10 mouse cellular contexts compared by ENCODE assay signal in the genomic region with DNA sequence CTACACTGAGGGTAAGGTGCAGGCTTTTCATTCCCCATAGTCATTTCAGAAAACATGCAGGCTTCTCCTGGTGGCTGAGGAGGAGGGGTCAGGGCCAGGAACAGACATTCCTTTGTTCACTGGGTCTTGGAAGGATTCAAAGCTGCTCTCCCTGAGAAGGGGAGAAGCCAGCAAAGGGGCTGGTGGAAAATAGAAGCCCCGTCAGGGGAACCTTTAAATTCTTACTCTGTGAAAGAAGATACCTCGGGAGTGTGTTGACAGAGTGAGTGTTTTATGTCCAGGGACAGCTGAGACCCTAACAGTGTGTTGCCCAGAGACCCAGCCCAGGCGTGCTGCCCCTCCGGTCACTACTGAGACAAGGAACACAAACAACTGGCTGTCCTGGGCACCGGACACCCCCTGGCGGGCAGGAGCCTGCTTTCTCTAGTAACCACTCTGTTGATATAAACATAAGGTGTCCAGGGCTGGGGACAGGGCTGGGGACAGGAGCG. TPM values are rescaled to one million over a fixed set of nuclear protein-coding genes. Genes with fewer than 3 reads are reported as not detected.
DNase-seq lines count a peak whose midpoint lies in the region; ATAC-seq lines count a peak whose summit lies in the region.
"Had no signal": no experiment of that assay in that cellular context is flagged by ENCODE, and none has a peak within 500 bp of the region (broad histone marks: within the 10 kb centered on the region; RNA-seq: fewer than 3 reads in every experiment).

No protein-coding gene starts in this region.

- no peaks in the 10 kb centered on the region for H3K27me3 ChIP-seq in forebrain, embryonic 13.5 days
- no peaks in the 10 kb centered on the region for H3K27me3 ChIP-seq in hindbrain, embryonic 13.5 days

- peak overlapping the region; percentile 2; the same call in 1 of the 2 replicates for H3K27ac ChIP-seq in forebrain, embryonic 13.5 days
- H3K27ac ChIP-seq in hindbrain, embryonic 13.5 days, result peak overlapping the region; percentile 60

- no peaks in the 10 kb centered on the region for H3K36me3 ChIP-seq in forebrain, embryonic 13.5 days (ENCODE audit: poor library complexity, severe bottlenecking)
- no peaks in the 10 kb centered on the region for H3K36me3 ChIP-seq in hindbrain, embryonic 13.5 days

- ATAC-seq in forebrain, embryonic 13.5 days, result no peak
- 0 out of 2 replicates have a peak, but pooled peaks have one; percentile 36 for ATAC-seq in hindbrain, embryonic 13.5 days (ENCODE audit: low FRiP score)

- no peak overlapping the region for H3K9ac ChIP-seq in forebrain, embryonic 13.5 days
- no peak overlapping the region for H3K9ac ChIP-seq in hindbrain, embryonic 13.5 days

- peaks cover 16% of the 10 kb centered on the region for H3K4me1 ChIP-seq in forebrain, embryonic 13.5 days
- H3K4me1 ChIP-seq in hindbrain, embryonic 13.5 days (replicated peaks), result peaks cover 30% of the 10 kb centered on the region

- no peaks in the 10 kb centered on the region for H3K9me3 ChIP-seq in forebrain, embryonic 13.5 days (replicated peaks)
- no peaks in the 10 kb centered on the region for H3K9me3 ChIP-seq in hindbrain, embryonic 13.5 days

- H3K4me2 ChIP-seq in forebrain, embryonic 13.5 days, result no peak overlapping the region
- H3K4me2 ChIP-seq in hindbrain, embryonic 13.5 days, result no peak overlapping the region

- no peak overlapping the region for H3K4me3 ChIP-seq in forebrain, embryonic 13.5 days
- no peak overlapping the region for H3K4me3 ChIP-seq in hindbrain, embryonic 13.5 days

- 27% methylated on average over 7 of the region's 7 CpGs for WGBS in forebrain, embryonic 13.5 days
- 44% methylated on average over 7 of the region's 7 CpGs for WGBS in hindbrain, embryonic 13.5 days

- DNase-seq in heart, adult 18-20 months, result peak; percentile 41 to 61
- no peak for DNase-seq in heart, adult 8-10 months (ENCODE audit: low spot score)
- peak; percentile 51 for DNase-seq in neural tube, embryonic 10.5 days (ENCODE audit: extremely low spot score, low spot score)
- DNase-seq in cerebellum, postnatal 4 days (ENCODE audit: low spot score in 2 of 2), result no peak
- no peak for DNase-seq in spleen, postnatal 36 days (ENCODE audit: low spot score in 2 of 2)
- no peak for DNase-seq in cerebellum, postnatal 14 days
- DNase-seq: liver had no signal

RNA-seq across cellular contexts. Expression of a gene that starts 4.7 kb away (rescaled TPM):
- 100 to 1,000 TPM; 211 to 226 TPM for total RNA-seq in heart, adult 18-20 months (2021)
- total RNA-seq in heart, adult 8-10 months (2022), result 100 to 1,000 TPM; 239 to 263 (median 259) TPM
- 0.72 and 0.81 TPM in 2 replicates for polyA plus RNA-seq in forebrain, embryonic 13.5 days (2015; fragmentation: Nextera tagmentation; extraction: Ambion mirVana)
- polyA plus RNA-seq in hindbrain, embryonic 13.5 days (2015; fragmentation: Nextera tagmentation; extraction: Ambion mirVana), result 0.67 and 0.81 TPM in 2 replicates

RNA-seq across cellular contexts. Expression of a gene that starts 13.9 kb away (rescaled TPM):
- total RNA-seq in heart, adult 18-20 months (2021), result under 1 TPM; 0.55 to 0.62 TPM
- total RNA-seq in heart, adult 8-10 months (2022), result not detected
- polyA plus RNA-seq in forebrain, embryonic 13.5 days (2015; fragmentation: Nextera tagmentation; extraction: Ambion mirVana), result 1.7 and 2.4 TPM in 2 replicates
- 1.8 and 2.7 TPM in 2 replicates for polyA plus RNA-seq in hindbrain, embryonic 13.5 days (2015; fragmentation: Nextera tagmentation; extraction: Ambion mirVana)
- polyA plus RNA-seq: testis, adult 2 months had no signal

RNA-seq across cellular contexts. Expression of a gene that starts 17.2 kb away (rescaled TPM):
- under 1 TPM in 1 of 2 experiments, not detected in 1; 0.36 TPM for total RNA-seq in heart, adult 18-20 months (2021)
- total RNA-seq in heart, adult 8-10 months (2022), result not detected
- 0.15 and 0.37 TPM in 2 replicates for polyA plus RNA-seq in forebrain, embryonic 13.5 days (2015; fragmentation: Nextera tagmentation; extraction: Ambion mirVana)
- 0.26 and 0.38 TPM in 2 replicates for polyA plus RNA-seq in hindbrain, embryonic 13.5 days (2015; fragmentation: Nextera tagmentation; extraction: Ambion mirVana)

RNA-seq across cellular contexts. Expression of a gene that starts 27.7 kb away (rescaled TPM):
- 10 to 100 TPM; 17.3 to 21.3 TPM for total RNA-seq in heart, adult 18-20 months (2021)
- total RNA-seq in heart, adult 8-10 months (2022), result 10 to 100 TPM; 16.3 to 24.2 (median 22.1) TPM
- 74.4 and 85.8 TPM in 2 replicates for polyA plus RNA-seq in forebrain, embryonic 13.5 days (2015; fragmentation: Nextera tagmentation; extraction: Ambion mirVana)
- polyA plus RNA-seq in hindbrain, embryonic 13.5 days (2015; fragmentation: Nextera tagmentation; extraction: Ambion mirVana), result 45.1 and 47.1 TPM in 2 replicates

RNA-seq across cellular contexts. Expression of a gene that starts 27.8 kb away (rescaled TPM):
- total RNA-seq in heart, adult 18-20 months (2021), result 10 to 100 TPM; 18.8 to 21.7 TPM
- total RNA-seq in heart, adult 8-10 months (2022), result 10 to 100 TPM; 10.8 to 19.7 (median 15.5) TPM
- polyA plus RNA-seq in forebrain, embryonic 13.5 days (2015; fragmentation: Nextera tagmentation; extraction: Ambion mirVana), result 14.8 and 17.8 TPM in 2 replicates
- 13.2 and 13.8 TPM in 2 replicates for polyA plus RNA-seq in hindbrain, embryonic 13.5 days (2015; fragmentation: Nextera tagmentation; extraction: Ambion mirVana)

Comparison
In these comparisons a context has a peak if more than half of its experiments do, and no peak if none do; other contexts are left out.
1. DNase-seq: peak in heart, adult 18-20 months (2 of 2) and neural tube, embryonic 10.5 days (single experiment); none in heart, adult 8-10 months (single experiment), cerebellum, postnatal 4 days (0 of 2), spleen, postnatal 36 days (0 of 2) and cerebellum, postnatal 14 days (0 of 2).